Mouse (Mus musculus) MEL (cell line): ENCODE data around the gene Sel1l.

ENCODE experiments used
- CTCF ChIP-seq, 3 experiments: IDR thresholded peaks in 2 of 3; conservative IDR thresholded peaks in 1 of 3; 2 replicates each; pipeline ENCODE4 v1.5.1; 2011 to 2012; ENCODE audit warnings: low read length in 3 of 3, low read depth in 2 of 3, mild to moderate bottlenecking in 2 of 3, improper control_type of control experiment in 1 of 3, inconsistent platforms in 1 of 3, mixed read lengths in 1 of 3, moderate library complexity in 1 of 3; ENCODE audit not compliant: control insufficient read depth in 1 of 3, insufficient read depth in 1 of 3, poor library complexity in 1 of 3, severe bottlenecking in 1 of 3
- ELF1 ChIP-seq: IDR thresholded peaks from 2 replicates; pipeline ENCODE4 v1.6.1; 2014; ENCODE audit warnings: low read depth, mild to moderate bottlenecking, inconsistent platforms, low read length, improper control_type of control experiment, moderate library complexity
- EP300 ChIP-seq, 2 experiments: IDR thresholded peaks; 2 replicates each; pipeline ENCODE4 v1.6.1; 2011; ENCODE audit warnings: improper control_type of control experiment in 2 of 2, low read length in 2 of 2, low read depth in 1 of 2, mild to moderate bottlenecking in 1 of 2
- GATA1 ChIP-seq: IDR thresholded peaks from 2 replicates; pipeline ENCODE4 v1.6.1; 2011; ENCODE audit warnings: low read depth, low read length, improper control_type of control experiment
- MAFK ChIP-seq: IDR thresholded peaks from 2 replicates; pipeline ENCODE4 v1.6.1; 2011; ENCODE audit warnings: low read depth, mild to moderate bottlenecking, low read length, improper control_type of control experiment, borderline replicate concordance
- MXI1 ChIP-seq: IDR thresholded peaks from 2 replicates; pipeline ENCODE4 v1.6.1; 2011; ENCODE audit warnings: mild to moderate bottlenecking, low read depth, low read length, improper control_type of control experiment
- MYC ChIP-seq: IDR thresholded peaks from 2 replicates; pipeline ENCODE4 v1.6.1; 2011; ENCODE audit warnings: low read depth, mild to moderate bottlenecking, low read length, improper control_type of control experiment, moderate library complexity
- NELFE ChIP-seq: IDR thresholded peaks from 2 replicates; pipeline ENCODE4 v1.6.1; 2011; ENCODE audit warnings: low read depth, low read length, improper control_type of control experiment
- POLR2A ChIP-seq, 2 experiments: IDR thresholded peaks; 2 replicates each; pipeline ENCODE4 v1.6.1; 2011 to 2012; ENCODE audit warnings: low read length in 2 of 2, mild to moderate bottlenecking in 2 of 2, control low read depth in 1 of 2, improper control_type of control experiment in 1 of 2, low read depth in 1 of 2, moderate library complexity in 1 of 2; ENCODE audit not compliant: control insufficient read depth in 1 of 2, insufficient read depth in 1 of 2, poor library complexity in 1 of 2
- POLR2AphosphoS2 ChIP-seq: IDR thresholded peaks from 2 replicates; pipeline ENCODE4 v1.6.1; 2011; ENCODE audit warnings: low read length, improper control_type of control experiment
- TBP ChIP-seq: IDR thresholded peaks from 2 replicates; pipeline ENCODE4 v1.8.0; 2011; ENCODE audit warnings: low read depth, low read length, improper control_type of control experiment
- ZNF384 ChIP-seq: IDR thresholded peaks from 2 replicates; pipeline ENCODE4 v1.6.1; 2012; ENCODE audit warnings: low read depth, mild to moderate bottlenecking, inconsistent platforms, low read length, improper control_type of control experiment

DNA sequence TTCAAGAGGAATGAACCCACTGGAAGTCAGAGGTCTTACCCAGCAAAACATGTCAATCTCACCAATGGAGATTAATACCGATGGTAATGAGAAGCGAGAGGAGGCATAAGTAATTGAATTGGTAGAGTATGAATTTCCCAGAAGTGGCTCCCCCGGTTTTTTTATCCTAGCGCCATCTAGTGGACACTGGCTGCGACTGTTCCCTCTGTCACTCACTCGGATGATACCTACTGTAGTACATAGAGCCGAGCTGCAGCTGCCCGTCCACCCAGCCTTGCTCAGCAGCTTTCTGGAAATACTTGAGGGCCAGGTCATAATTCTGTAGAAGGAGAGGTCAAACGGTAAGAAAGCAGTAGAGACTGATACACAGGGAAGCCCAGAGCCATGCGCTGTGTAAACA lies 33.0 kb downstream of the Sel1l start:
- TF ChIP-seq CTCF (IDR thresholded peaks at IDR 0.05 in 2 of 3, conservative IDR thresholded peaks at IDR 0.05 in 1 of 3; ENCODE audit: control insufficient read depth in 1 of 3, insufficient read depth in 1 of 3, low read depth in 2 of 3, low read length in 3 of 3, poor library complexity in 1 of 3, severe bottlenecking in 1 of 3) (peak; percentile 58 to 65 (median 61)), ZNF384 (no peak), POLR2A (IDR thresholded peaks at IDR 0.05; ENCODE audit: control insufficient read depth in 1 of 2, insufficient read depth in 1 of 2, low read depth in 1 of 2, low read length in 2 of 2, poor library complexity in 1 of 2) (no peak), NELFE (no peak), TBP (no peak), EP300 (IDR thresholded peaks at IDR 0.05; ENCODE audit: low read depth in 1 of 2, low read length in 2 of 2) (no peak), POLR2AphosphoS2 (no peak), GATA1 (no peak), MAFK (no peak), ELF1 (no peak), MXI1 (no peak), MYC (no peak)
